Mouse (Mus musculus) cerebellum, postnatal 14 days (tissue): ENCODE measurements around the gene Rsc1a1.

ENCODE experiments used
- DNase-seq, 2 experiments: peaks; one replicate each; pipeline ENCODE4 v3.0.0; 2021; ENCODE audit warnings: mixed read lengths in 2 of 2

Rsc1a1 gene

DNA sequence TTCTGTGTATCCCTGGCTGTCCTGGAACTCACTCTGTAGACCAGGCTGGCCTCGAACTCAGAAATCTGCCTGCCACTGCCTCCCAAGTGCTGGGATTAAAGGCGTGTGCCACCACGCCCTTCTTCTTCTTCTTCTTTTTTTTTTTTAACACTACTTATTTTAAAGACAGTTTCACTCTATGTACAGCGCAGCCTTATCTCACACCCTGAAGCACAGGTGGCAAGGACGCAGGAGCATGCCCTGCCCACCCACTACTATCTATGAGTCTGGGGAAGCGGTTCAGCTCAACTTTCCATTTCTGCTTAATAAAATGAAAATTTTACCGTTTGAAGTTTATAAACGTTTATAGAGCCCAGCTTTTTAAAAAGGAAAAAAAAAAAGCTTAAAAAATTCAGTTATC lies 3.1 kb upstream of the Rsc1a1 start:
- DNase-seq = no peak

DNA sequence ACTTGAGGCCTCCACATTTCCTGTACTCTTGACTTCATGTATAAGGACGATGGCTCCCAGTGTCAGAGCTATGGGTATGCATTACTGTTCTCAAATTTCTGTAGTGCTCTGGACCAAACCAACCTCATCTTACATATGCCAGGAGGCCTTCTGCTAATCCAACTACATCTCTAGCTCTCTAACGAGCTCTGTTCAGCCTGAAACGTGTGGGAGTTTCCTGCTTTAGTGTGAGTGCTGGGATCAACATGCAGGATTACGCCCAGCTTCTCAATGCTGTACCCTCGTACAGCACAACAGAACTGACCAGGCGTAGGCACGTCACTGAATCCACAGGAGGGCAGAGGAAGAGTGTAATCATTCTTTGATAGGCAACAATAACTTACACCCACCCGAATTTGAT lies 1.1 kb upstream of the Rsc1a1 start:
- DNase-seq = no peak

DNA sequence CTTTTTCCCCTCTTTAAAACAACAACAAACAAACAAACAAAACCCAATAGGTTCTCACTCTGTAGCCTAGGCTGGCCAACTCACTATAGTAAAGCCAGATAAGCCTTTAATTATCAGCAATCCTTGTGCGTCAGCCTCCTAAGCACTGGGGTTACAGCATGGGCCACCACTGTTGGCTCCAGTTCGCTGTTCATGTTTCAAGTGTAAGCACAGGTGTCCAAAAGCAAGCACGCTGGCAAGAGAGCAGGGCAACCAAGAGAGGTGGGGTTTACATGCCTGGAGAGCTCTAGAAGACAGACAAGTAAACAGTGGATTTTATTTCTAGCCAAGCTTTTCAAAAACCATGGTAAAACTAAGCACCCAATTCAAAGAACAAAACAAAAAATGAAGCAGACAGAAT lies 694 bp upstream of the Rsc1a1 start:
- DNase-seq = no peak

DNA sequence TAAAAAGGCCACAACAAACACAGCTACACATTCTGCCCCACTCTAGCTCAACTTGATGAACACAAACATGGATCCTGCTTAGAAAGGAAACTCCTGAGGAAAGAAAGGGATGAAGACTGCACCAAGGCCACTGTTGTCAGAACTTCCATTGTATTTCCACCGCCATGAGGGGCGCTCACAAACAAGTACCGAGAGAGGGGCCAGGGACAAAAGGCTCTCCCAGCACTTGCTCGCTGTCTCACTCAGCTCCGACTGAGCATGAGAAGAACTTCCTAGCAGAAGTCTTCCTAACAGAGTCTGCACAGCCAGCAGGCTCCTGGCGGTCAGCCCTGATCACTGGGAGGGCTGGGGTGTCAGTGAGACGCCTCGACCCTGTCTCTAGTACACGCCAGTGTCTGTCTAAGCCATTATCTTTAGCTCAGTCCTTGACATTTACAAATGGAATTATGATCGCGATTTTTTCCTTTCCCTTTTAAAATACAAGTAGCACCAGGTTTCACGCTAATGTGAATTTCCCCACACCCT lies 2.6 kb downstream of the Rsc1a1 start:
- peak in 1 of 2 experiments; percentile 23 for DNase-seq

DNA sequence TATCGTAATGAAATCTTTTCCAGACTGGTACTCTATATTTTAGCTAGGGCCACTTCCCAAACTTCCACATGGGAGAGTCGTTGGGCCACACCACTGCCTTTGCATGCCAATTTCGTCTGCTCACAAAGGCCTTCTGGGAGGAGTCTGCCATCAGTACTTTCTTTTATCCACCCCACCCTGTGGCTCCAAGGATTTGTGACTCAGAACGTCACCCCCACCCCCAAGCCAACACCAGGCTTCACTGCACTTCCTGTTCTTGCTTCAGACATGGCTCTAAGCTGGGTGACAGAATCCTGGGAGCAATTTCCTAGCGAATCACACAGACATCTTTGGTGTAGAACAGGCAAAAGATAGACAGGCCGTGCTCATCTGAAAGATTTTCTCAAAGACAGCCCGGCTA lies 3.6 kb downstream of the Rsc1a1 start:
- no peak for DNase-seq

DNA sequence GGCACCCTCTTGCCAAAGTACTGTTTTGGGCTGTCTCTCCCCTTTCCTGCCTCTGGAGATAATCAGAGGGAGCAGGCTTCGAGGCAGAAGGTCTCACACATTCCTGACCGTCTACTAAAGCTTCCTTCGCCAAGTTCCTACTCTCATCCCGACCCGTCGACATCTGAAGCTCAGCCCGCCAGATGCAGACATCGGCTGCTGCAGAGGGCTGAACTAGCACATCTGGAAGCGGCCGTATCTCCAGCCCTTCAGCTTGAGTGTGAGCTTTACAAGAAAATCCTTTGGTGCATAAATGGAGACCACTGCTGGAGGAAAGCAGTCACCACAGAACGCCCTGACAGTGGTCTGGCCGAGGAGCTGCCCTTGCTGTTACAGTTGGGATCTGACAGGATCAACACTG lies 4.5 kb downstream of the Rsc1a1 start:
- DNase-seq = no peak

DNA sequence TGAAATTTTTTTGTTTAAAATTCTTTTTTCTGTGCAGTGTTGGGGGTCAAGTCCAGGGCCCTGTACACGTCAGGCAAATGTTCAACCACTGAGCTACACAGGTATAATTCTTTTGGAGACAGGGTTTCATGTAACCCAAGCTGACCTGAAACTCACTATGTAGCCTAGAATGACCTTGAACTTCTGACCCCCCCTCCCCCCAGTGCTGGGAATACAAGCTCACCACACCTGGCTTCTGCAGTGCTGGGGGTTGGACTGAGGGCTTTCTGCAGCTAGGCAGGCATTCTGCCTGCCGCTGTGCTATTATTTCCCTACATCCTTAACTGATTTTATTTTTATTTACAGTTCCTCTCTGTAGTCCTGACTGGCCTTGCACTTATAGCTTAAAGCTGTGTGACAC lies 6.4 kb downstream of the Rsc1a1 start:
- DNase-seq = no peak

DNA sequence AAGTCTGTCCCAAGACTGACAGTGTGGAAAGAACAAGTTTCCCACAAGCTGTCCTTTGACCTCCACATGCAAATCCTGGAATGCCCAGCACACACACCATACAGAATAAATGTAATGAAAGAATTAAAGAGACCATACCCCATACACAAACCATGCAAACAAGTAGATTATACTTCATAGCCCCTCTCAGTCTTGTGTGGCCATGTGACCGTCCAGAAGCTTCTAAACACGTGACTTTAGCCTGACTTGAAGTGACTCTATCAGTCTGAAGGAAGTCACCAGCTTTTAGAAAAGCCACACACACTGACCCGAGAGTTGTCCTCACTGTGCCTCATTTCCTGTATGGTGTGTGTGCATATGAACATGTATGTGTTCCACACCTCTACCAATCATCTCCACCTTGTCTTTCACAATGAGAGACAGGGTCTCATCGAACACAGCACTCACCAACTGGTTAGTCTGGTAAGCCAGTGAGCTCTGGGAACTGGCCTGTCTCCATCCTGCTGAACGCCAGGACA lies 8.9 kb downstream of the Rsc1a1 start:
- DNase-seq = no peak

DNA sequence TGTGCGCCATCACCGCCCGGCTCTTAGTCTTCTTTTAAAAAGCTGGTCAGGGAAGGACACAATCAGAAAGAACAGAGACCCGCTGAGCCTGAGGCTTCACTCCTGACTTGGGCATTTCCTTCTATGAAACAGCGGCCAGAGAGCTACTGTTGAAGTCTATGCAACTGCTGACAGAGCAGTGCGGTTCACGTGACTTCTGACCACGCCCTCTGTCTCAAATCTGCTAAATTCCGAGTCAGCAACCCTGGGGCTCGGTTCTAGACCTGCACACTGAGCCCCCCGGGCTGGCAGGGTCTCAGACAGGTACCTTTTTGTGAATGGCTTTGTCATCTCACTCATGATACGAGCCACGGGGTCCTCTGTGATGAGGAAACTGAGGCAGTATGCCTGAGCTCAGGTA lies 13.1 kb downstream of the Rsc1a1 start:
- no peak for DNase-seq

DNA sequence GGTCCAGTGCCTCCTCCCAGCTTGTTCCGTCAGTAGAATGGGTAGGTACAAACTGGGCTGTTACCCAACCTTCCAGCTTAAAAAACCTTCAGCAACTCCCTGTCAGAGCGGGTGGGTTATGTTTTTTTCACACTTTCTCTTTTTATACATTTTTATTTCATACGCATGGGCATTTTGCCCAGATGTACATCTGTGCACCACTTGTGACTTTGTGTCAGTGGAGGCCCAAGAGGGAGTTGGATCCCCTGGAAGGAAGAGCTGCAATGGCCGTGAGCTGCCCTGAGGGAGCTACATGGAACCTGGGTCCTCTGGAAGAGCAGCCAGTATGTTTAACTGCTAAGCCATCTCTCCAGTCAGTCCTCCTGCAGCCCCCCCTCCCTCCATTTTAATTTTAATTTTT lies 14.0 kb downstream of the Rsc1a1 start:
- DNase-seq = no peak

DNA sequence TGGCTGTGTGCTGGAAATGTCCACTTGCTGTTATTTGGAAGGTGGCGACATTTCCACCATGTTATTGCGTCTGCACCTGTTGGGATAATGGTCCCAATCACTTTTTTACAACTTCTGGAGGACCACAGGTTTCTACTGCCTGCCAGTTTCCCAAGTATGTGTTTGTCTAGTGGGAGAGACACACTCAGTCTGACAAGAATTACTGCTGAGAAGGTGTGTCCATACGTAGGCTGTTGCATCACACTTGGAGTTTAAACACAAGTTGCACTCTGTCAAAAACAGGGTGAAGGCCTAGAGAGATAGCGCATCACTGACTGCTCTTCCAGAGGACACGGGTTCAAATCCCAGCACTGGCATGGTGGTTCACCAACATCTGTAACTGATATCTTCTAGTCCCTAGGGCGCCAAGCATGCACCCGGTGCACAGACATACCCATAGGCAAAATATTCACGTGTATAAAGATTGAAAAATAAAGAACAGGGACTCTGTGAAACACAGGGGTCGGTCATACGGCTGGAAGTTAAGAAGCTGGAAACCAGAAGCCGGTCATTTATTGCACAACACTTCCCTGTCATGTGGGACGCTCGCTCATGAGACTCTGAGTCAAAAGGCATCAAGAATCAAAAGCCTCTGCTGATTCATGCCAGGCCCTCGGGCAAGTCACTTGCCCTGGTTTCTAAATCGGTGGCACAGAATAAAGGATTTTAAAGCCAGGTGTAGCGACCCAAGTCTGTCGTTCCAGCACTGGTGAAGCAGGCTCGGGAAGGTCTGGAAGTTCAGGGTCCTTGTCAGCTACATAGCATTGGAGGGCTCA lies 15.3 kb downstream of the Rsc1a1 start:
- no peak for DNase-seq

DNA sequence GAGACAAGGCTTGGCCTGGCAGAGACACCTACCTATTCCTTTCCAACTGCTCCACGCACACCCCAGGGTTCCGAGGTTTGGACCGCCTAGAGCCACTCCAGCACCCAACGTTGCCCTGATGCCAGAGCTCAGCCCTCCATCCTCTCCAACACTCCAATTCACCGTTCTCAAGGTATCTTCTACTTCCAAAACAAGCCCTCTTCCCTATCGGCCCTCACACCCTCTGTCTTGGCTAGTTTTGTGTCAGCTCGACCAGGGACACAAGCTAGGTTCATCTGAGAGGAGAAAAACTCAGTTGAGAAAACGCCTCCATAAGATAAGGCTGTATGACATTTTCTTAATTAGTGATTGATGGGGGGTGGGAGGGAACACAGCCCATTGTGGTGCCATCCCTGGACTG lies 20.6 kb downstream of the Rsc1a1 start, which contains the start of gene Plekhm2:
Gene Plekhm2 (minus strand): TSS at position 101 of the 400 bp plus-strand sequence.
- no peak for DNase-seq

DNA sequence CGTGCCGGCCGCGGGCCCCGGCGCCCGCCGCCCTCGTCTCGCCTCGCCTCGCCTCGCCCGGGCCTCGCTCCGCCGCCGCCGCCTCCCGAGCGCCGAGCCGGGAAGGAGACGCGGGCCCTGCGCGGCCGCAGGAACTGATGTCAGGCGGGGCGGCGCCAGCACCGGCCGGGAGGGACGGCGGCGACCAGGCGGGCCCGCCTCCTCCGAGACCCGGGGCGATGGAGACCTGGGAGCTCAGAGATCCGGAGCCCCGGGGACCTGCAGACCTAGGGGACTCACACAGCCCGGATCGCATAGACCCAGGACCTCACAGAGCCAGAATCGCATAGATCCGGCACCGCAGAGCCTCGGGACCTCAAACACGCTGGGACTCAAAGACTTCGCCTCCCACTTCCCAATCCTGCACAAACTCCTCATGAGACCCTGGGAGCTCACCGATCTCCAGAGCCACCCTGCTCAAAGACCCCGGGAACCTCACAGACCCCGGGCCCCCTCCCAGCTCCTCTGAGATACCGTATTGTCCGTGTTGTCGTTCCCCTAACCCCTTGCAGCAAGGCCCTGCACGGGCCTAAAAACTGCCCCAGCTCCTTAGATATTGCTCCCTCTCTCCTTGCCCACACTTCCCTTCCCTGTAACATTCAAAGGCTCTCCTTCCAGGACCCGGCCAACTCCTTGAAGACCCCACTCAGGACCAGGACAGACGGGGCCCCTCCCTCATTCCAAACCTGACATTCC lies 21.2 kb downstream of the Rsc1a1 start:
- DNase-seq = peak; percentile 75 to 85

DNA sequence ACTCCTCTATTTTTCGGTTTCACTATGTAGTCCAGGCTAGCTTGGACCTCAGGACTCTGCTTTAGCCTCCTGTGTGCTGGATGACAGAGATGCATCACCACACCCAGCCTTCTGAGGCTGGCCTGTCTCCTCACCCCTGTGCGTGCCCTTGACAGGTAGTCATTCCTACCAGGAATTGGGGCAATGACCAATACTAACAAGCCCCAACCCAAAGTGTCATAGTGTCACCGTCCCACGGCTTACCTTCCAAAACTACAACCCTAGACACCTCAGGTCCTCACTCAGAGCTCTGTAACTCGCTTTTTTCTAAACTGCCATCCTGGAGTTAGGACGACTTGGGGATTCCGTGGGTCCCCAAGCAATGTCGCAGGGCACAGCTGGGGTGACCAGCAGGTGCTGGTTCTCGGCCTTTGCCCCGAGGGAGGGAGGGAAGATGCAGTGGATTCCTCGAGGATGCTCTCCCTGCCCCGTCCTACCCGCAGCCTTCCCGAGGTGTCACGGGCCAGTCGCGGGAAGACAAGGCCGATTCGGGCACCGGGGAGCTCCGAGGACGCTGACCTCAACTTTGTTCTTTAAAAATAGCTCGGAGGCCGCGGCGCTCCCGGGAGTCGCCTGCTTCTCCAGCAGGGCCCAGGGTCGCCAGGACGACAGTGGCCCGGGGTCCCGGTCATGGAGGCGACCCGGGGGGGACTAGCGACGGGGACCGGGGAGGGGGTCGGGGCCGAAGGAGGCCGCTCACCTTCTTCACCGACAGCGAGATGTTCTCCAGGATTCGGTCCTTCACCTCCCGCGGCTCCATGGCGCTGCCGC lies 22.1 kb downstream of the Rsc1a1 start:
- peak; percentile 51 to 56 for DNase-seq

DNA sequence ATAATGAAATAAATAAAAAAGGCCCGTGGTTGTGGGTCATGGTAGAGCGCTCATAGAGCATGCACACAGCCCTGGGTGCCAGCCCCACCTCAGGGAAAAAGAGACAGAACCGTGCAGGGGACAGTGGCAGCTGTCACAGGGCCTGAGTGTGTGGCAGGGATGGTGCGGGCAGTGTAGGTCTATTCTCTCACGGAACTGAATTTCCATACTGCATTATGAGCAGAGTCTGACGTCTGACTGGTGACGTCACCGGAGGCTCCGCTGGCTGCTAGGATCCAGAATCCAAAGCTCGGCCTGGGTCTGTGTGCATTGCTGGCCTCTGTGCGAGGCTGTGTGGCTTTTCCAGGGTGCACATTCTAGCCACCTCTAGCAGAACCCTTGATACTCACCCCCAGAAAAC lies 24.5 kb downstream of the Rsc1a1 start:
- no peak for DNase-seq

DNA sequence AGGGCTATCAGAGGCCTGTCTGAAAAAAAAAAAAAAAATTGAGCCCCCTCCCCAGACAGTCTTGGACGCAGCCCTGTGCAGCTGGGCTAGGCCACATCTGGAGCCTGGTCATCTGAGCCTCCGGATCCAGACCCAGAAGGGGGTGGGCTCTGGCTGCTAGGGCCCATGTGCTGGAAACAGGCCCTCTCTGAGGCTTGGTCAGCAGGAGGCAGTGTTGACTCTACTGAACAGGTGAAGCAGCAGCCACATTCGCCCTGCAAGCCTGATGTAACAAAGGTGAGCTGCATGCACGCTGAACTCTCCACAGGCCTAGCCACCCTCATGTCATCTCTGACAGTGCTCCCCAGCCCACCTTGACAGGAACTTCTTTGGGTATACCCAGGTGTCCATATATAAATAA lies 25.7 kb downstream of the Rsc1a1 start:
- no peak for DNase-seq

DNA sequence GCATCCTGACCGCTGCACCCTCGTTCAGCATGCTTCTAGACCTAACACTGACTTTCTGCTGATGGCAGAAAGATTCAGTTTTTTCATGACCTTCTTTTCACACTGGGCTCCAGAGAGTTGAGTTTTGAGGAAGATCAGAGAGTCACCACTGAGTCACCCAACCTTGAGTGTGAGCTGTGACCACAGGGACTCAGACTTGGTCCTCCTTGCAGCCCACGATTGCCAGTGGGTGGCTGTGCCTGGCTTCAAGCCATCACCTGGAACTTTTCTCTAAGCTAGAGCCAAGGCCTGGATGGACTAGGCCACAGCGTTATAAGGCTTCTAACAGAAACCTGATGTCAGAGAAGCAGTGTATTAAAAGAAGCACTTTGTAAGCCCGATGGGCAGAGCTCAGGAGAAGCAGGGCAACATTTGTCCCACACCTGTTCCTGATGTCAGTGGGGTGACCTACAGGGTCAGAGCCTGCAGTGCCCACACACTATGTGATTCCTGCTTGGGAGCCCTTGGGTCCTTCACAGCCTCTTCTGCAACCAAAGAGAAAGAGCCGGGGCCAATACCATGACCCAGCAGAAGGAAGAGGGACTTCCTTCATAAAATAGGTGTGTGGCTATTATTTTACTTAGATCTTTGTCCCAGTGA lies 26.4 kb downstream of the Rsc1a1 start:
- peak in 1 of 2 experiments; percentile 39 for DNase-seq

DNA sequence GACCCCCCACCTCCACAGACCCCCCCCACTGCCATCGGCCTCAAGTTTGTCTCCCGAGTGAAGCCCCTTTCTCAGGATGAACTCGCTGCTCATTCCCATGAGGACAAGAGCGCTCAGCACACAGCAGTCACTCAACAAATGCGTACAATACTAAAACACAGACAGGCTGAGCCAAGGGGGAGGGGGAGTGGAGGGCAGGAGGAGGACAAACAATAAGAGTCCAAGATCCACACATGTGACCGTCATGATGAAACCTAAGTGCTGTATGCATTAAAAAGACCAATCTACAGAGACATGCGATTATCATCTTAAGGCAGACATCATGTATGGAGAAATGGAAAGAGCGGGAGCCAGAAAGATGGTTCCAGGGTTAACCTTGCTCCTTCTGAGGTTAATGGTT lies 28.5 kb downstream of the Rsc1a1 start:
- DNase-seq = no peak

DNA sequence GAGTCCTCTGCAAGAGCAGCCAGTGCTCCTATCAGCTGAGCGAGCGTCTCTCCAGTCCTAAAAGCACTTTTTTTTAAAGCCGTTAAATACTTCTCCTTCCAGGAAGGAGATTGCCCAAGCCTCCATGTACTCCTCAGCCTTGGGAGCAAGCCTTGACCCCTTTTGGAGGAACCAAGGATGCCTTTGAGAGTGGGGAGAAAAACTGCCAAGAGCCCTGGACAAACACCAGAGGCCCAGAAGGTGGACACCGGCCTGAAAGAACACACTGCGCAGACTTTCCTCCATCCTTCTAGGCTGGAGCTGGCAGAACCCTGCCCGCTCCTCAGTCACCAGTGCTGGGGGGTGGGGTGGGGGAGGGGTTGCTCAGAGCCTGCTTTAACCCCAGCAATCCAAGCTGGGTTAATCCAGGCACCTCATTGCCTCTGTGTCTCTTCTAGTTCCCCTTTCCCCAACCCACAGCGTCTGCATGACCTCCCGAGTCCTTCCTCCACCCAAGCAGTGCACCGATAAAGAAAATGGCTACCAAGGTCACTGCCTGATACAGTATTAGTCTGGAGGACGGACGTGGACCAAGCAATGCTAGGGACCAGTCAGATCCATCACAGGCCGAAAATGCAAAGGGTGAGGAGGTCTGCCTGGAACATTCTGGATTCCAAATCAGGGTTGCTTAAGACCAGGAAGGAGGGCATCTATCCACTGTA lies 29.3 kb downstream of the Rsc1a1 start:
- peak; percentile 61 to 71 for DNase-seq

DNA sequence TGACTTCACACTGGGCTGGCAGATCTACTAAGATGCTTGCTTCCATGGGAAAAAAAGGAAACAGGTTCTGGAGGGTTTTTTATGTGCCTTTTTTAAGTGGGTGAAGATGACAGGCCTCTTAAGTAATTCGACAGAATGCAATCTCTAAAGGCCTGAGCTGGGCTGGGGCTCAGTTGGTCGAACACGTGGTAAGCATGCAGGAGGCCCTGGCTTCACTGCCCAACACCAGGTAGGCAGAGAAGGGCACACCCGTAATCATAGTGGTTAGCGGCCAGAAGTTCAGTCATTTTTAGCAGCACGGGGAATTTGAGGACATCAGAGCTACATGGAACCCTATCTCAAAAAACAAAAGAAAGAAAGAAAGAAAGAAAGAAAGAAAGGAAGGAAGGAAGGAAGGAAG lies 30.9 kb downstream of the Rsc1a1 start:
- DNase-seq = no peak

DNA sequence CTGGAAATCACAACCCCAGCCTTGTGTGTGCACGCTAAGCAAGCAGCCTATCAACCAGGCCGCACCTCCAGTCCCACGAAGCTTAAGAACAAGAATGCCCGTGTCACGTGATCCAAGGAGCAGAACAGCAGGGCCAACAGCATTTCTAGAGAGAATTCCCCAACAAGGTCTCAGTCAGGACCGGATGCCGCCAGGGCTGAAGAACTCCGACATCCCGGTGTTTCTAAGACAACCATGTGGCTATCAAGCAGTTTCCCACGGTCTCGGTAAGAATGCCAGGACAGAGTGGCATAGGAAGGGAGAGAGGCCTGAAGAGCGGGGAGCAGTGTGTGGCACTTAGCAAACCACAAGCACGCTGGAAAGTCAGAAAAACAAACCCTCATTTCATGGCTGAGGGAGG lies 31.6 kb downstream of the Rsc1a1 start:
- DNase-seq = no peak

DNA sequence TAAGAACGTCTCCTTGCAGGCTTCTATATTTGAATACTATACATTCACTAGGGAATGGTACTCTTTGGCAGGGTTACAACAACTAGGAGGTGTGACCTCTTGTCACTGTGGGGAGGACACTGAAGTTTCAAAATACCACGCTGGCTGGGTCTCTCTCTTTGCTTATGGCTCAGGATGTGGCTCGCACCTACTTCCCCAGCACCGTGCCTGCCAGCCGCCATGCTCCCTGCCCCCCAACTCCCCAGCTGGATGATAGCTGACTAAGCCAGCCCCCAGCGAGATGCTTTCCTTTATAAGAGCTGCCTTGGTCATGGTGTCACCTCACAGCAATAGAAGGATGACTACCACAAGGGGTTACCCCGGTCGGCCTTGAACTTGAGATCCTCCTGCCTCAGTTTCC lies 32.4 kb downstream of the Rsc1a1 start:
- no peak for DNase-seq
